In genomic region chr7:130985716-130986115, GRCm38 (mm10) we compare ENCODE assay signal across 24 mouse cellular contexts. TPM values are rescaled to one million over a fixed set of nuclear protein-coding genes. Genes with fewer than 3 reads are reported as not detected.
DNase-seq lines count a peak whose midpoint lies in the region; ATAC-seq and TF ChIP-seq lines count a peak whose summit lies in the region.
"Had no signal": no experiment of that assay in that cellular context is flagged by ENCODE, and none has a peak within 500 bp of the region (broad histone marks: within the 10 kb centered on the region; RNA-seq: fewer than 3 reads in every experiment).

No protein-coding gene starts in this region.

- no peak for TF ChIP-seq EP300 in stomach, postnatal 0 days (optimal IDR thresholded peaks at IDR 0.05)

- H3K27me3 ChIP-seq in stomach, embryonic 14.5 days (ENCODE audit: control insufficient read depth, insufficient read depth, low read length): no peaks in the 10 kb centered on the region
- H3K27me3 ChIP-seq in stomach, postnatal 0 days (ENCODE audit: control insufficient read depth, insufficient read depth, low read length): no peaks in the 10 kb centered on the region
- no peaks in the 10 kb centered on the region for H3K27me3 ChIP-seq in forebrain, embryonic 10.5 days (ENCODE audit: poor library complexity, severe bottlenecking)
- H3K27me3 ChIP-seq: embryonic facial prominence, embryonic 15.5 days; forebrain, embryonic 15.5 days; heart, embryonic 13.5 days; hindbrain, embryonic 15.5 days had no signal

- H3K4me3 ChIP-seq in stomach, embryonic 14.5 days (ENCODE audit: low read depth, low read length): no peak overlapping the region
- H3K4me3 ChIP-seq in stomach, postnatal 0 days (ENCODE audit: low read depth, low read length): no peak overlapping the region
- no peak overlapping the region for H3K4me3 ChIP-seq in forebrain, embryonic 10.5 days
- H3K4me3 ChIP-seq: embryonic facial prominence, embryonic 15.5 days; erythroblast, embryonic 14.5 days; forebrain, embryonic 15.5 days; heart, embryonic 13.5 days; hindbrain, embryonic 15.5 days had no signal

- no peak for ATAC-seq in stomach, embryonic 14.5 days (ENCODE audit: insufficient number of reproducible peaks, insufficient read depth, low FRiP score, low read depth)
- ATAC-seq in stomach, postnatal 0 days (ENCODE audit: low FRiP score, low TSS enrichment): no peak
- ATAC-seq: forebrain, embryonic 15.5 days had no signal

- peaks cover 21% of the 10 kb centered on the region; the same call in 1 of the 2 replicates for H3K4me1 ChIP-seq in stomach, embryonic 14.5 days (ENCODE audit: control insufficient read depth, insufficient read depth, low read length)
- H3K4me1 ChIP-seq in stomach, postnatal 0 days (replicated peaks; ENCODE audit: control insufficient read depth, insufficient read depth): no peaks in the 10 kb centered on the region; the same call in 1 of the 2 replicates
- H3K4me1 ChIP-seq in forebrain, embryonic 10.5 days: peaks cover 15% of the 10 kb centered on the region
- H3K4me1 ChIP-seq: forebrain, embryonic 15.5 days; hindbrain, embryonic 15.5 days had no signal

- H3K4me2 ChIP-seq in stomach, embryonic 14.5 days (replicated peaks; ENCODE audit: low read depth, low read length): no peak overlapping the region
- no peak overlapping the region for H3K4me2 ChIP-seq in stomach, postnatal 0 days (replicated peaks; ENCODE audit: low read depth)
- H3K4me2 ChIP-seq: embryonic facial prominence, embryonic 15.5 days; forebrain, embryonic 15.5 days; heart, embryonic 13.5 days; hindbrain, embryonic 15.5 days had no signal

- H3K9ac ChIP-seq in stomach, embryonic 14.5 days (replicated peaks; ENCODE audit: low read depth, low read length): no peak overlapping the region
- no peak overlapping the region for H3K9ac ChIP-seq in stomach, postnatal 0 days (ENCODE audit: low read length)
- H3K9ac ChIP-seq: embryonic facial prominence, embryonic 15.5 days; forebrain, embryonic 15.5 days; heart, embryonic 13.5 days; hindbrain, embryonic 15.5 days had no signal

- H3K9me3 ChIP-seq in stomach, embryonic 14.5 days (ENCODE audit: control insufficient read depth, low read depth, low read length): no peaks in the 10 kb centered on the region
- no peaks in the 10 kb centered on the region for H3K9me3 ChIP-seq in stomach, postnatal 0 days (ENCODE audit: control insufficient read depth, low read length)
- no peaks in the 10 kb centered on the region for H3K9me3 ChIP-seq in forebrain, embryonic 10.5 days
- H3K9me3 ChIP-seq: embryonic facial prominence, embryonic 15.5 days; forebrain, embryonic 15.5 days; heart, embryonic 13.5 days; hindbrain, embryonic 15.5 days had no signal

- peak; percentile 62 for DNase-seq in adrenal gland, adult 8-10 months
- no peak for DNase-seq in adrenal gland, postnatal 4 days (ENCODE audit: low spot score in 2 of 2)
- no peak for DNase-seq in stomach, postnatal 0 days (ENCODE audit: low spot score)
- peak; percentile 24 to 53 for DNase-seq in adrenal gland, postnatal 36 days
- DNase-seq in forebrain, embryonic 10.5 days (ENCODE audit: extremely low spot score, low spot score): no peak
- DNase-seq: cerebellum, adult 11 months; cerebellum, adult 8-10 months; cerebellum, postnatal 14 days; embryo, embryonic 11 days; gastrocnemius, postnatal 36 days; heart, postnatal 36 days had no signal

- TF ChIP-seq CTCF in stomach, postnatal 0 days (IDR thresholded peaks at IDR 0.05; ENCODE audit: low read depth): no peak

- 46% methylated on average over 3 of the region's 3 CpGs for WGBS in stomach, embryonic 14.5 days
- 61% methylated on average over 3 of the region's 3 CpGs for WGBS in stomach, postnatal 0 days
- WGBS in forebrain, embryonic 10.5 days: 88% methylated on average over 3 of the region's 3 CpGs

- H3K36me3 ChIP-seq in stomach, embryonic 14.5 days (ENCODE audit: control insufficient read depth, insufficient read depth, low read length): no peaks in the 10 kb centered on the region
- H3K36me3 ChIP-seq in stomach, postnatal 0 days (ENCODE audit: control insufficient read depth, insufficient read depth, low read length): no peaks in the 10 kb centered on the region
- H3K36me3 ChIP-seq in forebrain, embryonic 10.5 days (replicated peaks): no peaks in the 10 kb centered on the region
- H3K36me3 ChIP-seq: embryonic facial prominence, embryonic 15.5 days; forebrain, embryonic 15.5 days; hindbrain, embryonic 15.5 days had no signal

- peak overlapping the region; percentile 10; the same call in 1 of the 2 replicates for H3K27ac ChIP-seq in stomach, embryonic 14.5 days (ENCODE audit: low read length)
- no peak overlapping the region for H3K27ac ChIP-seq in stomach, postnatal 0 days (replicated peaks)
- no peak overlapping the region for H3K27ac ChIP-seq in forebrain, embryonic 10.5 days
- H3K27ac ChIP-seq: embryonic facial prominence, embryonic 15.5 days; forebrain, embryonic 15.5 days; heart, embryonic 13.5 days; hindbrain, embryonic 15.5 days had no signal

RNA-seq across cellular contexts. Expression of gene Dmbt1, which starts 46.1 kb away (rescaled TPM):
- not detected for total RNA-seq in adrenal gland, adult 8-10 months (2022)
- total RNA-seq in adrenal gland, postnatal 4 days (2021): 100 to 1,000 TPM in 1 of 2 experiments, under 1 TPM in 1; 0.06 to 107 TPM
- polyA plus RNA-seq in stomach, embryonic 14.5 days (2014; fragmentation: Nextera tagmentation; extraction: Ambion mirVana): 7.4 and 10.9 TPM in 2 replicates
- polyA plus RNA-seq in stomach, postnatal 0 days (2015; fragmentation: Nextera tagmentation; extraction: Ambion mirVana): 167 and 174 TPM in 2 replicates
- total RNA-seq in adrenal gland, postnatal 36 days (2021): not detected
- not detected in 2 replicates for polyA plus RNA-seq in forebrain, embryonic 10.5 days (2016; fragmentation: Nextera tagmentation; extraction: Ambion mirVana)
- total RNA-seq: CH12.LX; common myeloid progenitor, adult 5-6 weeks; gastrocnemius, adult 8-10 months; gastrocnemius, postnatal 36 days; heart, postnatal 36 days had no signal
- polyA plus RNA-seq: embryonic facial prominence, embryonic 11.5 days; erythroblast, embryonic 14.5 days; forebrain, embryonic 11.5 days; forebrain, embryonic 15.5 days; heart, embryonic 13.5 days; heart, postnatal 0 days; hindbrain, embryonic 11.5 days; hindbrain, embryonic 15.5 days had no signal

RNA-seq across cellular contexts. Expression of gene Htra1, which starts 49.8 kb away (rescaled TPM):
- 10 to 100 TPM; 33.0 to 88.6 (median 61.0) TPM for total RNA-seq in adrenal gland, adult 8-10 months (2022)
- total RNA-seq in adrenal gland, postnatal 4 days (2021): 10 to 100 TPM; 52.9 to 66.2 TPM
- 10.2 and 14.7 TPM in 2 replicates for polyA plus RNA-seq in stomach, embryonic 14.5 days (2014; fragmentation: Nextera tagmentation; extraction: Ambion mirVana)
- polyA plus RNA-seq in stomach, postnatal 0 days (2015; fragmentation: Nextera tagmentation; extraction: Ambion mirVana): 48.6 and 51.6 TPM in 2 replicates
- total RNA-seq in adrenal gland, postnatal 36 days (2021): 10 to 100 TPM; 38.5 to 94.6 TPM
- polyA plus RNA-seq in forebrain, embryonic 10.5 days (2016; fragmentation: Nextera tagmentation; extraction: Ambion mirVana): 1.4 and 2.1 TPM in 2 replicates
- total RNA-seq: CH12.LX; common myeloid progenitor, adult 5-6 weeks had no signal
- polyA plus RNA-seq: erythroblast, embryonic 14.5 days had no signal

Comparison
In these comparisons a context has a peak if more than half of its experiments do, and no peak if none do; other contexts are left out.
1. DNase-seq: peak in adrenal gland, adult 8-10 months (single experiment) and adrenal gland, postnatal 36 days (2 of 2); none in adrenal gland, postnatal 4 days (0 of 2), stomach, postnatal 0 days (single experiment) and forebrain, embryonic 10.5 days (single experiment).